Mouse (Mus musculus): ENCODE measurements around the gene Sqstm1. TPM values are rescaled to one million over a fixed set of nuclear protein-coding genes. Genes with fewer than 3 reads are reported as not detected.
A peak's percentile ranks its signal among the peaks of the same experiment; 100 is the strongest.

The Sqstm1 gene
- polyA plus RNA-seq, 1 experiment from 2014 or later = 182 TPM

GRCm38 (mm10) chr11:50245269-50245668 lies 34.6 kb upstream of the Sqstm1 start:
- Histone ChIP-seq H3K4me3 (ENCODE audit: low read depth, low read length) (no peak overlapping the region), H3K9me3 (replicated peaks; ENCODE audit: control insufficient read depth, low read length) (no peaks in the 10 kb centered on the region), H3K27me3 (ENCODE audit: control insufficient read depth, insufficient read depth, low read depth, low read length) (no peaks in the 10 kb centered on the region), H3K4me1 (ENCODE audit: control insufficient read depth, low read depth, low read length) (peaks cover 4% of the 10 kb centered on the region; the same call in 1 of the 2 replicates), H3K27ac (ENCODE audit: low read length) (no peak overlapping the region), H3K9ac (ENCODE audit: low read depth, low read length) (no peak overlapping the region), H3K36me3 (ENCODE audit: control insufficient read depth, insufficient read depth) (no peaks in the 10 kb centered on the region), H3K4me2 (ENCODE audit: low read depth, low read length) (no peak overlapping the region)
- ATAC-seq (ENCODE audit: low read depth) = no peak; the same call in 1 of the 2 replicates
- 61% methylated on average over 5 of the region's 5 CpGs for WGBS (ENCODE audit: insufficient replicate concordance)

- Histone ChIP-seq H3K36me3 (ENCODE audit: control insufficient read depth, insufficient read depth) (no peaks in the 10 kb centered on the region), H3K4me2 (ENCODE audit: low read depth, low read length) (no peak overlapping the region), H3K27ac (ENCODE audit: low read length) (no peak overlapping the region), H3K27me3 (ENCODE audit: control insufficient read depth, insufficient read depth, low read depth, low read length) (no peaks in the 10 kb centered on the region), H3K4me3 (ENCODE audit: low read depth, low read length) (no peak overlapping the region), H3K9ac (ENCODE audit: low read depth, low read length) (no peak overlapping the region), H3K9me3 (replicated peaks; ENCODE audit: control insufficient read depth, low read length) (no peaks in the 10 kb centered on the region), H3K4me1 (ENCODE audit: control insufficient read depth, low read depth, low read length) (peaks cover 4% of the 10 kb centered on the region; the same call in 1 of the 2 replicates)
- 41% methylated on average over 6 of the region's 6 CpGs for WGBS (ENCODE audit: insufficient replicate concordance)
- no peak for ATAC-seq (ENCODE audit: low read depth)
These were observed 33.3 kb upstream of the Sqstm1 start for GRCm38 (mm10) chr11:50243926-50244325.

- H3K4me3 ChIP-seq (ENCODE audit: low read depth, low read length) = no peak overlapping the region
- H3K27me3 ChIP-seq (ENCODE audit: control insufficient read depth, insufficient read depth, low read depth, low read length) = peaks cover 2% of the 10 kb centered on the region; the same call in 1 of the 2 replicates
- H3K9me3 ChIP-seq (replicated peaks; ENCODE audit: control insufficient read depth, low read length) = no peaks in the 10 kb centered on the region
- no peaks in the 10 kb centered on the region for H3K36me3 ChIP-seq (ENCODE audit: control insufficient read depth, insufficient read depth)
- H3K4me1 ChIP-seq (ENCODE audit: control insufficient read depth, low read depth, low read length) = peaks cover 32% of the 10 kb centered on the region
- H3K4me2 ChIP-seq (ENCODE audit: low read depth, low read length) = no peak overlapping the region
- 32% methylated on average over 7 of the region's 7 CpGs for WGBS (ENCODE audit: insufficient replicate concordance)
- no peak overlapping the region for H3K9ac ChIP-seq (ENCODE audit: low read depth, low read length)
- H3K27ac ChIP-seq (ENCODE audit: low read length) = no peak overlapping the region
- no peak for ATAC-seq (ENCODE audit: low read depth)
These were observed 29.7 kb upstream of the Sqstm1 start for GRCm38 (mm10) chr11:50240235-50240911.

DNA sequence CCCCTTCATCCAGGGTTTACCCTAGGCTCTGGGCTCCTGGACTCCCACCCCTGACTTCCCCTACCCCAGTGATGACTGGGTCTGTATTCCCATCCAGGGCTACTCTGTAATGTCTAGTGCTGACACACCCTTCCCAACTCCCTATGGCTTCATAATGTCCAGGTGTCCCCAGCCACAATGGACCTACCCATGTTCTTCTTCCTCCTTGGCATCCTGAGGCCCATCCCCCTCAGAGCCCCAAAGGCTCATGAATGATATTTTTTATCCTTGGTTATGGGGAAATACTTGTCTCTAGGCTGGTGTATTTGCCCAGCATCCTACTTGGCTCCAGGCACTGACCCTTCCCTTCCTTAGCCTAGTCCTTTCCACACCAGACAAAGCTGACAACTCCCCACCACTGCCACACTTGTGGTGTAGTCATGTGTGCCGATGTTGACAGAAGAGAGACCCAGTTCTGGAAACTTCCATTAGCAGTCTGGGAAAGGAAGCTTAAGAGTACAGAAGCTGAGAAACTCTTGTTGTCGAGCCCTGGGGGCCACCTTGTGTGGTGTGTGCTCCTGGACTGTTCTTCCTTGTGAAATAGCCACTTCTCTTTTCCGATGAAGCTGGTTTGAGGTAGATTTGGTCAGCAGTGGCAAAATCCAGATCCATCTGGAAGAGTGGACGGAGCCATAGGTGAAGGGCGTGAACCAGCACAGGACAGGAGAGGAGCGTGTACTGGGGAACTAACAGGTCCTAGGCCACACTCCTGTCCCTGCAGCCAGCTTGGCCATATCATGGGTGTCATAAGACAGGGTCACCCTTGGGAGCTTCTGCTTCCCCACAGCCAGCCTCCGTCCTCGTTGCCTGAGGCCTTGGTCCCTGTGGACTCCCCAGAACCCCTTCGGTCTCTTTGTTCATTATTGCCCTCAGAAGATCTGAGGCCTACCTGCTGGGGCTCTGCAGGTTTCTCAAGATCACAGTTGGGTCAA lies 28.5 kb upstream of the Sqstm1 start:
- Histone ChIP-seq H3K9ac (ENCODE audit: low read depth, low read length) (no peak overlapping the region), H3K4me3 (ENCODE audit: low read depth, low read length) (no peak overlapping the region), H3K4me1 (ENCODE audit: control insufficient read depth, low read depth, low read length) (peaks cover 32% of the 10 kb centered on the region), H3K36me3 (ENCODE audit: control insufficient read depth, insufficient read depth) (peaks cover 8% of the 10 kb centered on the region), H3K27me3 (ENCODE audit: control insufficient read depth, insufficient read depth, low read depth, low read length) (peaks cover 2% of the 10 kb centered on the region; the same call in 1 of the 2 replicates), H3K27ac (ENCODE audit: low read length) (0 out of 2 replicates have a peak overlapping the region, but pooled peaks have one; percentile 14), H3K9me3 (replicated peaks; ENCODE audit: control insufficient read depth, low read length) (no peaks in the 10 kb centered on the region), H3K4me2 (ENCODE audit: low read depth, low read length) (no peak overlapping the region)
- no peak for ATAC-seq (ENCODE audit: low read depth)
- 59% methylated on average over 9 of the region's 9 CpGs for WGBS (ENCODE audit: insufficient replicate concordance)

DNA sequence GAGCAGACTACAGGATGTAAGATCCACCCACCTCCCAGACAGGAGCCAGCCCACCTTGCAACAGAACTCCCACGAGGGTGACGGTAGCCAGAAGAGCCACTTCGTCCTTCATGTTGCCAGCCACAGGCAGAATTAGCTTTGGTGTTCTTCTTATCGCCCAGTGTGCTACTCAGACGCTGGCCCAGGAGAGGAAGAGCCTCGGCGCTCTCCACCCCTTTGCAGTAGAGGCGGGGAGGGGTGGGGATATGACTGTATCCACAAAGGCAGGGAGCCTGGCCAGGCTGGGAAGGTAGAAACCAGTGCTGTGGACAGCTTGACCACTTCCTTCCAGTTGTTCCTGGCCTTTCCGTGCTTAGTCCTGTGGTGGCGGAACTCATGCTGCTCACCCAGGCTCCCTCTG lies 27.7 kb upstream of the Sqstm1 start, which contains the start of gene Ltc4s:
TSS of gene Ltc4s (minus strand) at position 293 of the 400 bp plus-strand sequence.
- Histone ChIP-seq H3K27ac (ENCODE audit: low read length) (no peak within 1 kb of the TSS), H3K9me3 (replicated peaks; ENCODE audit: control insufficient read depth, low read length) (no peaks in the 10 kb centered on the region), H3K4me1 (ENCODE audit: control insufficient read depth, low read depth, low read length) (peaks cover 32% of the 10 kb centered on the region), H3K4me2 (ENCODE audit: low read depth, low read length) (peak within 1 kb of the TSS; percentile 97), H3K27me3 (ENCODE audit: control insufficient read depth, insufficient read depth, low read depth, low read length) (peaks cover 2% of the 10 kb centered on the region; the same call in 1 of the 2 replicates), H3K4me3 (ENCODE audit: low read depth, low read length) (peak within 1 kb of the TSS; percentile 69), H3K9ac (ENCODE audit: low read depth, low read length) (no peak within 1 kb of the TSS; the same call in 1 of the 2 replicates), H3K36me3 (ENCODE audit: control insufficient read depth, insufficient read depth) (peaks cover 16% of the 10 kb centered on the region)
- WGBS (ENCODE audit: insufficient replicate concordance) = 13% methylated on average over 10 of the region's 10 CpGs
- ATAC-seq (ENCODE audit: low read depth) = no peak

DNA sequence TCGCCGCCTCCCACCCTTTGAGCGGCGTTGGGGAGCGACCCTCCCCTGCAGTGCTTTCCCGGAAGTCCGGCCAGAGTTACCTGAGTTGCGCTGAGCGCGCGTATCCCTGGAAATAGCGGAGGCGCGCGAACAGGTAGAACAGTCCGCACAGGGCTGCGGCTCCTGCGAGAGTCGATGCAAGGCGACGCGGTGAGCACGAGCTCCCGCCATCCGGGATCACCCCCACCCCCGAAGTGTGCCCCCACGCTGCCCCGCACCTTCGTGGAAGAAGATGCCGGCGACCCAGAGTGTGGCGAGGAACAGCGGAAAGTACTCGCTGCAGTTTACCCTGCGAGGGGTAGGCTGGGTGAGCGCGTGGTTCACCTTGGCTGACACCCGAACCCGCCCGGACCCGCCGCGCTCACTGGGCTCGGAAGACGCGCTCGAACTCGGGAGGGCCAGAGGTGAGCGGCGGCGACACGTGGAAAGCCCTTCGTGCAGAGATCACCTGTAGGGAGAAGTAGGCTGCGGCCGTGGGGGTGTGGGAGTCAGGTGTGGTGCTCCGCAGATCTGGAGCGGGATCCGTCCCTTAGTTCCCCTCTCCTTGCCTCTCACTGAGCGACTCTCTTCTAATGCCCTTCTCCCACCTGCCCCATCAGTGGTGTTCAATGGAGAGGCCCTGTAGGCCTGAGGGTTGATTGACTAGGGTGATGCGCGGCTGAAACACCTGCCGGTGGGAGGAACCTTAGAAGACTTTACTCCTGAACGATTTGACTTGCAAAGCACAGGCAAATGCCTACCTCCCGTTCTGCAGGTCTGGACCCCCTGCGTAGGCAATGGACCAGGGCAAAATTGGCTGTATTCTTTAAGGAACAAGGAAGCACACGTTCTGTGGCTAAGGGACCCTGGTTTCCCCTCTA lies 26.6 kb upstream of the Sqstm1 start:
- Histone ChIP-seq H3K27ac (ENCODE audit: low read length) (no peak overlapping the region), H3K27me3 (ENCODE audit: control insufficient read depth, insufficient read depth, low read depth, low read length) (peaks cover 2% of the 10 kb centered on the region; the same call in 1 of the 2 replicates), H3K4me3 (ENCODE audit: low read depth, low read length) (peak overlapping the region; percentile 69), H3K9me3 (replicated peaks; ENCODE audit: control insufficient read depth, low read length) (no peaks in the 10 kb centered on the region), H3K4me1 (ENCODE audit: control insufficient read depth, low read depth, low read length) (peaks cover 32% of the 10 kb centered on the region), H3K4me2 (ENCODE audit: low read depth, low read length) (peak overlapping the region; percentile 97), H3K36me3 (ENCODE audit: control insufficient read depth, insufficient read depth) (peaks cover 27% of the 10 kb centered on the region), H3K9ac (ENCODE audit: low read depth, low read length) (peak overlapping the region; percentile 61)
- peak; percentile 55 for ATAC-seq (ENCODE audit: low read depth)
- 2% methylated on average over 66 of the region's 66 CpGs for WGBS (ENCODE audit: insufficient replicate concordance)

- H3K36me3 ChIP-seq (ENCODE audit: control insufficient read depth, insufficient read depth) = peaks cover 32% of the 10 kb centered on the region
- H3K4me2 ChIP-seq (ENCODE audit: low read depth, low read length) = peak overlapping the region; percentile 97
- H3K27me3 ChIP-seq (ENCODE audit: control insufficient read depth, insufficient read depth, low read depth, low read length) = peaks cover 2% of the 10 kb centered on the region; the same call in 1 of the 2 replicates
- peak overlapping the region; percentile 61 for H3K9ac ChIP-seq (ENCODE audit: low read depth, low read length)
- peak overlapping the region; percentile 69 for H3K4me3 ChIP-seq (ENCODE audit: low read depth, low read length)
- peak; percentile 93 for ATAC-seq (ENCODE audit: low read depth)
- no peak overlapping the region for H3K27ac ChIP-seq (ENCODE audit: low read length)
- 1% methylated on average over 26 of the region's 27 CpGs for WGBS (ENCODE audit: insufficient replicate concordance)
- H3K4me1 ChIP-seq (ENCODE audit: control insufficient read depth, low read depth, low read length) = peaks cover 32% of the 10 kb centered on the region
- H3K9me3 ChIP-seq (replicated peaks; ENCODE audit: control insufficient read depth, low read length) = no peaks in the 10 kb centered on the region
These were observed 25.9 kb upstream of the Sqstm1 start for GRCm38 (mm10) chr11:50236540-50236936.

- Histone ChIP-seq H3K9ac (ENCODE audit: low read depth, low read length) (no peak overlapping the region), H3K36me3 (ENCODE audit: control insufficient read depth, insufficient read depth) (peaks cover 39% of the 10 kb centered on the region), H3K4me1 (ENCODE audit: control insufficient read depth, low read depth, low read length) (peaks cover 39% of the 10 kb centered on the region), H3K27me3 (ENCODE audit: control insufficient read depth, insufficient read depth, low read depth, low read length) (peaks cover 2% of the 10 kb centered on the region; the same call in 1 of the 2 replicates), H3K9me3 (replicated peaks; ENCODE audit: control insufficient read depth, low read length) (no peaks in the 10 kb centered on the region), H3K27ac (ENCODE audit: low read length) (no peak overlapping the region), H3K4me3 (ENCODE audit: low read depth, low read length) (no peak overlapping the region), H3K4me2 (ENCODE audit: low read depth, low read length) (no peak overlapping the region)
- ATAC-seq (ENCODE audit: low read depth) = no peak
- WGBS (ENCODE audit: insufficient replicate concordance) = 91% methylated on average over 25 of the region's 25 CpGs
These were observed 24.0 kb upstream of the Sqstm1 start for GRCm38 (mm10) chr11:50234606-50235005.

Measured in liver, embryonic 16.5 days (tissue).